Mouse (Mus musculus) liver, adult 2 months (tissue): ENCODE data around the gene Mtor. TPM values are rescaled to one million over a fixed set of nuclear protein-coding genes. Genes with fewer than 3 reads are reported as not detected.
A peak's percentile ranks its signal among the peaks of the same experiment; 100 is the strongest.

Experiments used
- DNase-seq: peaks from one replicate; pipeline ENCODE4 v3.0.0-alpha.2; 2011; ENCODE audit warnings: low read depth, low spot score; ENCODE audit errors: extremely low read depth
- H3K27ac ChIP-seq: fragments of 200-500 bp; replicated peaks from 2 replicates; pipeline ENCODE4 v1.5.1; 2012; ENCODE audit warnings: low read depth, mild to moderate bottlenecking, control low read depth, inconsistent platforms, low read length; ENCODE audit not compliant: insufficient read depth
- H3K27me3 ChIP-seq: fragments of 200-500 bp; 2 replicates; pipeline ENCODE4 v1.6.1; 2012; ENCODE audit warnings: mild to moderate bottlenecking, moderate library complexity, low read length, inconsistent platforms; ENCODE audit not compliant: control insufficient read depth, insufficient read depth
- H3K36me3 ChIP-seq: fragments of 200-500 bp; 2 replicates; pipeline ENCODE4 v1.6.1; 2012; ENCODE audit warnings: low read length, inconsistent platforms; ENCODE audit not compliant: control insufficient read depth, insufficient read depth
- H3K4me1 ChIP-seq: fragments of 200-500 bp; 2 replicates; pipeline ENCODE4 v1.6.1; 2011; ENCODE audit warnings: low read length; ENCODE audit not compliant: control insufficient read depth, insufficient read depth
- H3K4me3 ChIP-seq: fragments of 200-500 bp; 2 replicates; pipeline ENCODE4 v1.5.1; 2011; ENCODE audit warnings: low read depth, mild to moderate bottlenecking, control low read depth, low read length, moderate library complexity; ENCODE audit not compliant: insufficient read depth
- H3K79me2 ChIP-seq: fragments of 200-500 bp; 2 replicates; pipeline ENCODE4 v1.6.1; 2012; ENCODE audit warnings: inconsistent platforms, mild to moderate bottlenecking, low read length, moderate library complexity; ENCODE audit not compliant: control insufficient read depth, insufficient read depth
- H3K9ac ChIP-seq: fragments of 200-500 bp; 2 replicates; pipeline ENCODE4 v1.6.1; 2012; ENCODE audit warnings: low read depth, mild to moderate bottlenecking, control low read depth, inconsistent platforms, low read length
- CTCF ChIP-seq: fragments of 200-500 bp; IDR thresholded peaks from 2 replicates; pipeline ENCODE4 v1.5.1; 2011; ENCODE audit warnings: low read depth, low read length, control low read depth
- POLR2A ChIP-seq: fragments of 200-500 bp; IDR thresholded peaks from 2 replicates; pipeline ENCODE4 v1.6.1; 2011; ENCODE audit warnings: low read length, control low read depth; ENCODE audit not compliant: insufficient read depth; ENCODE audit errors: extremely low read depth
- WGBS: fragments of 180-500 bp; shearing (Covaris S2); methylation state at CpG from one replicate; pipeline ENCODE4 v1.1.7; 2018; 5-methylcytosine and 5-hydroxymethylcytosine counted together
- polyA plus RNA-seq: library from polyadenylated mRNA; depleted of rRNA; stranded (reverse); fragments of >200 nt; gene quantifications from 2 replicates; pipeline ENCODE4 v1.2.3, GENCODE M21; 2012
- total RNA-seq: library from RNA; depleted of rRNA; stranded (reverse); fragments of >200 nt; gene quantifications from 2 replicates; pipeline ENCODE4 v1.2.3, GENCODE M21; 2014

Gene Mtor
- total and polyA plus RNA-seq, 2 experiments, result 11.7 to 18.5 TPM

DNA sequence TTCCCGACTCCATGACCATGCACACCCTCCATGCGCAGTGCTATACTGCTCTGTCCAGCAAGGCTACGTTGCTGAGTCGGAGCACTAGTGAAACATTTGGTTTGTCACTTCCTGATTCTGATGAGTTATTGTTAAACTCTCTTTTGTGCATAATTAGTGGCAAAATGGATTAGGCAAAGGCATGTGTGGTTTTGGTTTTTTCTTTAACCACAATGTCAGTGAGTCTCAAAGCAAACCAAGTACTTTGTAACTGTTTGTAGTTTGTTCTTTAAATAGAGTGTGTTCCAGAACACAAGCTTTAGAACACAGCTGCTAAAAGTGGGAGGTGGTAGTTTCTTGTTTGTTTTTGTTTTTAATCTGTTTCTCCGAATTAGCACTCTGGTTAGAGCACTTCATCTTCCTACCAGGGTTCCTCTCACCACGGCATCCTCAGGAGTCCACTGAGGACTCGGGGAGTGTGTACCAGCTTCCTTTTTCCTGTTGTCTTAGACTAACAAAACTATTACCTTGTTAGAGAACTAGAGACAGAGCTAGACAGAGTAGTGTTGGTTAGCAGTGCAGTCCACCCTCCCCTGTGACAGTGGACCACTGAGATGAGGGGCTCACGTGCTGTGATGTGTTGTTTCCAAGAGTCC, 61.2 kb downstream of the Mtor start:
- DNase-seq, result no peak
- Histone ChIP-seq H3K4me3 (no peak overlapping the region), H3K4me1 (no peaks in the 10 kb centered on the region), H3K9ac (no peak overlapping the region), H3K79me2 (no peaks in the 10 kb centered on the region; the same call in 1 of the 2 replicates), H3K27me3 (no peaks in the 10 kb centered on the region), H3K27ac (no peak overlapping the region), H3K36me3 (peaks cover 11% of the 10 kb centered on the region)
- WGBS, result 93% methylated on average over 8 of the region's 8 CpGs
- TF ChIP-seq POLR2A, result no peak
- TF ChIP-seq CTCF, result no peak

DNA sequence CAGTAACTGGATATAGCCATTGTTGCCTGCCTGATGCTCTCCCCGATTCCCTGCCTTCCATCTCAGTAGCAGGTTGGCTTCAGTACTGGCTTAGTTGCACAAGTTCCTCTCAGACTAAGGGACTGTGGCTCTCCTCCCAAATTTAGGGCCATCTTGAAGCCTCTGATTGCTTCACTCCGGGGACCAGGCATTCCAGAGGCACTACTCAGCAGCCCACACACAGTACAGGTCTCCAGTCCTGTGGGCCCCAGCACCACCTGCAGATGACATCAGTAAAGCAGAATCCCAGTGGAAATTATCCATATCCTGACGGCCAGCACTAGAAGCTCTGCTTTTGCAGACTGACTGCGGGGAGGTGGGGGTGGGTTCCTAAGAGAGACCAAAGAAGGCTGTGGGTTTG, 62.3 kb downstream of the Mtor start:
- H3K27ac ChIP-seq, result no peak overlapping the region
- no peaks in the 10 kb centered on the region for H3K27me3 ChIP-seq
- TF ChIP-seq CTCF (no peak), POLR2A (no peak)
- H3K9ac ChIP-seq, result no peak overlapping the region
- no peak overlapping the region for H3K4me3 ChIP-seq
- peaks cover 14% of the 10 kb centered on the region for H3K36me3 ChIP-seq
- H3K4me1 ChIP-seq, result no peaks in the 10 kb centered on the region
- DNase-seq, result no peak
- WGBS, result 94% methylated on average over 4 of the region's 4 CpGs
- no peaks in the 10 kb centered on the region for H3K79me2 ChIP-seq

DNA sequence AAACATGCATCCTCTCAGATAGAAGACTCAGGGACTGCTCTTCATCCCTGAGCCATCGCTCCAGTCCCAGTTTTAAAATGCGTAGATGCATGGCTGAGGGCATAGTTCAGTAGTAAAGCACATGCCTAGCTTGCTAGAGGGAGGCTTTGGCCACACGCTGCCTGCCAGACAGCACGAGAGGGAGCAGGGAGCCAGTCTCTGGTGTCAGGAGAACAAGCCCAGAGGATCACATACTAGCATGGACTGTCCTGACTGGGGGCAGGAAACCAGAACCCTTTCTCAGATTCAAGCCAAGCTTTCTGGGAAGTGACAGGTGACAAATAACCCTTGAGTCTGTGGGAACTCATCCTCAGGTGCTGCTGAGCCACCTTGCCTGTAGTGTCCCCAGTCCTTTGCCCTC, 62.9 kb downstream of the Mtor start:
- H3K27me3 ChIP-seq, result no peaks in the 10 kb centered on the region
- no peak for TF ChIP-seq CTCF
- no peak for TF ChIP-seq POLR2A
- H3K4me1 ChIP-seq, result no peaks in the 10 kb centered on the region
- H3K79me2 ChIP-seq, result no peaks in the 10 kb centered on the region
- no peak overlapping the region for H3K4me3 ChIP-seq
- H3K9ac ChIP-seq, result no peak overlapping the region
- no peak for DNase-seq
- WGBS, result 100% methylated on average over 4 of the region's 4 CpGs
- H3K27ac ChIP-seq, result no peak overlapping the region
- peaks cover 14% of the 10 kb centered on the region for H3K36me3 ChIP-seq

DNA sequence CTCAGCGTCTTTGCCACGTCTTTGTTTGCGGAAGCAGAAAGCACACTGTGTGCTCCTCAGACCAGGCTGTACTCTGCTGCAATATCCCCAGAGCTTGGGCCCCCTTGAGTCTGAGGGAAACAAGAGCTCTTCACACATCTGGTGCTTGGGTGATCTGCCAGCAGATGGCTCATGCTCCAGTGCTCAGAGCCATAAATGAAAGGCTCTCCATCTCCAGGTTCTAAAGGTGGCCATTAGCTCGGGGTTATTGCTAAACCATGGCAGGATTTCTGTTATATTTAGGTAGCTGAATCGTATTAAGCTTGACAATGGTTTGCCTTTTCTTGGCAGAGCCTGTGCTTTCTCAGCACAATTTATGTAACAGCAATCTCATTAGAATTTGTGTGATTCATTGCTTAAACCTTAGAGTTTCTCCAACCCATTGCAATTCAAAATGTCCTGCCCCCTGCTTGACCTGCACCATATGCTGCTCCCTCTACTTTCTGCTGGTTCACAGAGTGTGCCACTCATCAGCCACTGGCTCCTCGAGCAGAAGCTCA, 64.7 kb downstream of the Mtor start:
- TF ChIP-seq CTCF (no peak), POLR2A (no peak)
- no peaks in the 10 kb centered on the region for H3K79me2 ChIP-seq
- no peaks in the 10 kb centered on the region for H3K27me3 ChIP-seq
- no peak overlapping the region for H3K4me3 ChIP-seq
- H3K4me1 ChIP-seq, result no peaks in the 10 kb centered on the region
- no peak overlapping the region for H3K27ac ChIP-seq
- no peak overlapping the region for H3K9ac ChIP-seq
- no peak for DNase-seq
- H3K36me3 ChIP-seq, result peaks cover 15% of the 10 kb centered on the region
- 68% methylated on average over 6 of the region's 6 CpGs for WGBS

DNA sequence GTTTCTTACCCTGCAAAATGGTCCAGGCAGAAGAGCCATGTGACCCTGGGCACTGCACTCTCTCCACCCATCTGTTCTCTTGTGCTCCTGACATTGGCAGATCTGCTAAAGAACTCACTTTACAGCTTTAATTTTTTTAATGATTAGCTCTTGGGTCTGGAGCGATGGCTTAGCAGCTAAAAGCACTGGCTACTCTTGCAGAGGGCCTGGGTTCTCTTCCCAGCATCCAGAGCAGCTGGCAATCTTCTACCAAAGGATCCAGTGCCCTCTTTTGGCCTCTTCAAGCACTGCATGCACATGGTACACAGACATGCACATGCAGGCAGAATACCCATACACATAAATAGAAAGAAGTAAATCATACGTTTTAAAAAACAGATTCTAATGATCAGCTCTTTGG, 66.9 kb downstream of the Mtor start:
- 98% methylated on average over 2 of the region's 2 CpGs for WGBS
- Histone ChIP-seq H3K36me3 (peaks cover 15% of the 10 kb centered on the region), H3K9ac (no peak overlapping the region), H3K4me3 (no peak overlapping the region), H3K27me3 (no peaks in the 10 kb centered on the region), H3K4me1 (no peaks in the 10 kb centered on the region), H3K79me2 (no peaks in the 10 kb centered on the region), H3K27ac (no peak overlapping the region)
- TF ChIP-seq POLR2A (no peak), CTCF (peak; percentile 12; the same call in 1 of the 2 replicates)
- no peak for DNase-seq

DNA sequence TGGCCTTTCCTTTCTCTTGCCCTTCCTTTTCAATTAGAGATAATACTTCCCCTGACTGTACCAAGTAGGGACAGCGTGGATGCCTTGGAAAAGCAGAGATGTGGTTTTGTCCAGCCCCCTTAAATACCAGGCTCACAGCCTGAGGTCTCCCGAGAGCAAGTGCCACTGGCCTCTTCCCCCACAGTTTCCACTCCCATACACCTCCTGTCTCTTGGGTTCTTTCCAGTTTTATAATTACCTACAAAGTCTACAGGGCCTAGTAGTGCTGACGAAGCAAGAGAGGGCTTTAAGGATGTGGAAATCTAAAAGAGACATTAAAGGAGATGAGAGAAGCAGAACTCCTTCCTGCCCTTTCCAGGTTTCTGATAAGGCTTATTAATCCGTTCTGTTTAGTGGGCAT, 69.4 kb downstream of the Mtor start:
- WGBS, result 80% methylated on average over 4 of the region's 4 CpGs

More for the DNA sequence above, 69.4 kb downstream of the Mtor start:
- Histone ChIP-seq H3K4me1 (no peaks in the 10 kb centered on the region), H3K27ac (no peak overlapping the region), H3K27me3 (no peaks in the 10 kb centered on the region), H3K79me2 (no peaks in the 10 kb centered on the region), H3K4me3 (no peak overlapping the region), H3K9ac (no peak overlapping the region), H3K36me3 (peaks cover 16% of the 10 kb centered on the region; the same call in 1 of the 2 replicates)
- no peak for DNase-seq
- TF ChIP-seq POLR2A (no peak), CTCF (no peak)
